Mouse (Mus musculus): ENCODE data around the gene Trappc4.
A peak's percentile ranks its signal among the peaks of the same experiment; 100 is the strongest.

- TF ChIP-seq CTCF (IDR thresholded peaks at IDR 0.05; ENCODE audit: low read depth, low read length) (no peak), POLR2A (IDR thresholded peaks at IDR 0.05; ENCODE audit: extremely low read depth, insufficient read depth, low read length) (0 out of 2 replicates have a peak, but pooled peaks have one; percentile 2)
Measured at GRCm38 (mm10) chr9:44399114-44399794, 8.1 kb downstream of the Trappc4 start.

All from liver, adult 2 months (tissue).